Mouse (Mus musculus) adrenal gland, postnatal 10 days (tissue): Measurements from ENCODE around the gene Traf7. TPM values are rescaled to one million over a fixed set of nuclear protein-coding genes. Genes with fewer than 3 reads are reported as not detected.

Experiments used
- DNase-seq: peaks from one replicate; pipeline ENCODE4 v3.0.0; 2021; ENCODE audit warnings: mixed read lengths
- total RNA-seq, 2 experiments: library from RNA; stranded (reverse); gene quantifications; 2 replicates each; pipeline ENCODE4 v1.2.3; 2021

Traf7 gene
- total RNA-seq, 2 experiments from 2014 or later: 83.5 to 104 TPM

- DNase-seq: no peak
Observed at GRCm38 (mm10) chr17:24477985-24478600, 49.6 kb downstream of the Traf7 start.

GRCm38 (mm10) chr17:24477053-24477984 is 50.4 kb downstream of the Traf7 start:
- no peak for DNase-seq

DNA sequence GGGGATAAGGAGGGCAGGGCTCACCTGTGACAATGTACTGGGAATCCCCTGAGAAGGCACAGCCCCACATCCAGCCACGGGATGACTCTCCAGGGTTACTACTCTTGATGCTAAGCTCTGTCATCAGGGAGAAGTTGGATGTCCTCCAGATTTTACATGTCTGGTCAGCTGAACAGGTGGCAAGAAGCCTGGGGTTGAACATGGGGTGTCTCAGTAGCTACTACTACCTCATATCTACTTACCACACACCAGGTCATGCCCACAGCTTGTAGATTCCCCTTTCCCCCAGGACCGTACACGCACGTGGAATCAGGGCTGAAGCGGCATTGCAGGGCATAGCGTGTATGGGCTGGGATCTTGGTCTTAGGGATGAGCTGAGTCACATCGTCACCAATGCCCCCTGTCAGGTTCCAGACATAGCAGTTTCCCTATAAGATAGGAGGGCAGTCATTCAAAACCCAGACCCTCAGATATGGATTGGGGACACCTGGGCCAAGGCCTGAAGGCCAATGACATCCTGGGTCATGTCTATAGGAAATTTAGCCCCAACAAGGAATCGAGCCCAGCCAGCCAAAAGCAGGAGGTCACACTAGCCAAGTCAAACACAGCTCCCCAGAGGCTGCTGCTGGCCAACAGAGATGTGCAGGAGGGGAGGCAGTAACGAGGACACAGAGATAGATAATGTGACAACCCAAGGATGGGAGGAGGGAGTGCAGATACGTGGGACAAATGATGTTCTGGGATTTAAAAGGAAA is 51.5 kb downstream of the Traf7 start:
- DNase-seq: no peak

- no peak for DNase-seq
Observed at GRCm38 (mm10) chr17:24475586-24475985, 52.2 kb downstream of the Traf7 start.

GRCm38 (mm10) chr17:24474557-24474956 is 53.2 kb downstream of the Traf7 start:
- peak; percentile 37 for DNase-seq

GRCm38 (mm10) chr17:24473612-24474275 is 54.0 kb downstream of the Traf7 start, which contains the start of gene Bricd5:
Gene Bricd5, plus strand, starts transcription at chr17:24473884.
- DNase-seq: no peak

GRCm38 (mm10) chr17:24472512-24472911 is 55.2 kb downstream of the Traf7 start:
- peak; percentile 84 for DNase-seq

DNA sequence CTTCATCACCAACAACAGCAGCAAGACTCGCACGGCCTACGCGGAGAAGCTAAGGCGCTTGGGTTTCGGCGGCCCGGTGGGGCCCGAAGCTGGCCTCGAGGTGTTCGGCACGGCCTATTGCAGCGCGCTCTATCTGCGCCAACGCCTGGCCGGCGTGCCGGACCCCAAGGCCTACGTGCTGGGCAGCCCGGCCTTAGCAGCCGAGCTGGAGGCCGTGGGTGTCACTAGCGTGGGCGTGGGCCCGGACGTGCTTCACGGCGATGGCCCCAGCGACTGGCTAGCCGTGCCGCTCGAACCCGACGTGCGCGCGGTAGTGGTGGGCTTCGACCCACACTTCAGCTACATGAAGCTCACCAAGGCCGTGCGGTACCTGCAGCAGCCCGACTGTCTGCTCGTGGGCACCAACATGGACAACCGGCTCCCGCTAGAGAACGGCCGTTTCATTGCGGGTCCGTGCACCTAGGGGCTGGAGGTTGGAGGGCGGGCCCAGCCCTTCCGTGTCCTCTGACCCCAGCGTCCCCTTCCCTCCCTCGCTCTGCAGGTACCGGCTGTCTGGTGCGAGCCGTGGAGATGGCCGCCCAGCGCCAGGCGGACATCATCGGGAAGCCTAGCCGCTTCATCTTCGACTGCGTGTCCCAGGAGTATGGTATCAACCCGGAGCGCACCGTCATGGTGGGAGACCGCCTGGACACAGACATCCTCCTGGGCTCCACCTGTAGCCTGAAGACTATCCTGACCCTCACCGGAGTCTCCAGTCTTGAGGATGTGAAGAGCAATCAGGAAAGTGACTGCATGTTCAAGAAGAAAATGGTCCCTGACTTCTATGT is 56.8 kb downstream of the Traf7 start:
- DNase-seq: peak; percentile 59

DNA sequence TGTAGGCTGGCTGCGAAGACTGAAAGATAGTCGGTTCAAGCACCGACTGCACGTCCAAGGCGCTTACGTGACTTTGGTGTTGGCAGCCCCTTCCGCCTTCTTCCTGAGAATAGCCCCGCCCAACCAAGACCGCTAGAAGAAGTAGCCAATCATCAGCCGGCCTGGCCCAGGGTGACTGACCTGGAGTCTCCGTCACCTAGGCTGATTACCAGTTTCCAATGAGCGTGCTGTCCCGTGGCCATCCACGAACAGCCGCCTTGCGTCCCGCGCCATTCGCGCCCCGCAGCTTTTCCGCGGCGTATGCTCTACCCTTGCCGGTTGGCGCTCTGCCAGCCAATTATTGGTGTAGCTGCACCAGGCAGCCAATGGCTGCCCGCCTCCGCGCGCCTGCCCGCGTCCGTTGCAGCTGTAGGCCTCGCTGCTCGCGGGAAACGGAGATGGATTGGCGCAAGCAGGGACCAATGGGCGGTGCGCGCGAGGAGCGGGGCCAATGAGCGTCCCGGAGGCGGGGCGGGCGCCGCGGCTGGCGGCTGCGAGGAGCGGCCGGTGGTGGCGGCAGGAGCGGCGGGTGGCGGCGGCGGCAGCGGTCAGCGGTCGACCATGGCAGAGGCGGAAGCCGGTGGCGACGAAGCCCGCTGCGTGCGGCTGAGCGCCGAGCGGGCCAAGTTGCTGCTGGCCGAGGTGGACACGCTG is 57.7 kb downstream of the Traf7 start, which contains the start of the genes E4f1 and Pgp:
E4f1 (minus strand) TSS at position 404 of the 693 bp plus-strand sequence.
Pgp (plus strand) TSS at position 483 of the 693 bp plus-strand sequence.
- peak; percentile 99 for DNase-seq

GRCm38 (mm10) chr17:24469336-24469909 is 58.3 kb downstream of the Traf7 start:
- DNase-seq: no peak

DNA sequence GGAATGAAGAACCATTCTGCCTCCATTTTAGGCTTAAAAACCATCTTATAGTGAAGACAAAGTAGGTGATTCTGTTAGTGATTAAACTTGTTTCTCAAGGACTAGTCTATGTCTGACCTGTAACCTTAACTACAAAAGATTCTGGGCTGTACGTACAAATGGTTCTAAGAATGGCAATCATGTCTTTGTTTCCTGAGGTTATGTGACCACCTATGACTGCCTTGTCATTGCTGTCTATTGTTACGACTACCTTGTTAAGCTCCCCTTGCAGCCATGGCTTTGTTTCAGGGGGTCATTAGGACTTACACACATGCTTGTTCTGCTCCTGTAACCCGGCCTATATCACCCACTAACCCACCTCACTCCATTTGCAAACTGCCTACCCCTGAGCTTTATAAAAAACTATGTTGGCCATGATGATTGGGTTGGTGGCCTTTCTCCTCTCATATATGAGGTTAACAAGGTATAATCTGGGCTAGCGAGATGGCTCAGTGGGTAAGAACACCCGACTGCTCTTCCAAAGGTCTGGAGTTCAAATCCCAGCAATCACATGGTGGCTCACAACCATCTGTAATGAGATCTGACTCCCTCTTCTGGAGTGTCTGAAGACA is 59.0 kb downstream of the Traf7 start:
- DNase-seq: no peak

GRCm38 (mm10) chr17:24463374-24464133 is 64.2 kb downstream of the Traf7 start:
- no peak for DNase-seq

GRCm38 (mm10) chr17:24462932-24463331 is 64.8 kb downstream of the Traf7 start:
- DNase-seq: no peak

DNA sequence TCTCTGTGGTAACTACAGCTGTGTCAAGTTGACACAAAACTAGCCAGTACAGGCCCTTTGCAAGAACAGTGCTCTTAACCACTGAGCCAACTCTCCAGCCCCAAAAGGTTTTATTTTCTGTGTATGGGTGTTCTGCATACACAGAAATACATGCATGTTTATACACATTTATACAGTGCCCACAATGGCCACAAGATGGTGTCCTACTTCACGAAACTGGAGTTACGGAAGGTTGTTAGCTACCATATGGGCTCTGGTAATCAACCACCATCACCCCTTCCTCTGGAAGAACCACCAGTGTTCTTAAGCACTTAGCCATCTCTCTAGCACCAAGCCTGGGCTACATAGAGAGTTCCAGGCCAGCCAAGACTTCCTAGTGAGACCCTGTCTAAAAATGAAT is 66.2 kb downstream of the Traf7 start:
- no peak for DNase-seq
